Mouse (Mus musculus): Measurements from ENCODE around the gene Fkbp10.

DNA sequence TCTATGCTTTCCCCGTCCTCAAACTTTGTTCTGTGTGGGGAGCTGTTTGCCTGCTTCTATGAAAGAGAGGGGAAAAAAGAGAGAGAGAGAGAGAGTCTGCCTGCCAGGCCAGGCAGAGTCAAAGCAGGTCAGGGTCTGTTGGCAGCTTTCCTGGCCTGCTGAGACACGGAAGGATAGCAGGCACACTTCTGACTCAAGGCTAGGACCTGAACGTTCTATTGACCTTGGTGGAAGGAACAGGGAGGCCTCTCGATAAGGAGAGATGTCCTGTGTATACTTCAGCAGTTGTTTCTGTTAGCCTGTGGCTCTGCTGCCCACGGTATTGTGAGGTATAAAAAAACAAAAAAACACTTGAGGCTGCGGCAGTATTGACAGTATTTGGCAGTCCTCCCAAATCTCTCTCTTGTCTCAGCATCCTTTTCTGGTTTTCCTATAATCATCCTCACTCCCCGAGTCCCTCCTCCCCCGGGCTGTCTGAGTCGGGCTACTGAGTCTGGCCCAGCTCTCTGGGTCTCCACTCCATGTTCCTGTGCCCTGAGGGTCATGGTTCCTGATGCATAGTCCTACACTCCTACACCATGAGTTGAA, 13.2 kb downstream of the Fkbp10 start:
- TF ChIP-seq CTCF (IDR thresholded peaks at IDR 0.05; ENCODE audit: extremely low read depth, insufficient read length, insufficient replicate concordance, low read depth, low read length) (no peak), POLR2A (IDR thresholded peaks at IDR 0.05; ENCODE audit: low read depth, low read length) (no peak)
